8 mouse cellular contexts compared by ENCODE assay signal in genomic region chr5:138755121-138755452, GRCm38 (mm10). TPM values are rescaled to one million over a fixed set of nuclear protein-coding genes. Genes with fewer than 3 reads are reported as not detected.
DNase-seq lines count a peak whose midpoint lies in the region; ATAC-seq lines count a peak whose summit lies in the region.

No protein-coding gene starts in this region.

- no peaks in the 10 kb centered on the region for H3K36me3 ChIP-seq in lung, embryonic 16.5 days (ENCODE audit: control insufficient read depth, insufficient read depth, low read length)
- 0 out of 2 replicates have a peak, but pooled peaks cover 8% of the 10 kb centered on the region for H3K36me3 ChIP-seq in forebrain, embryonic 12.5 days (replicated peaks)
- H3K36me3 ChIP-seq in limb, embryonic 10.5 days: no peaks in the 10 kb centered on the region
- peaks cover 10% of the 10 kb centered on the region; the same call in 1 of the 2 replicates for H3K36me3 ChIP-seq in neural tube, embryonic 14.5 days (ENCODE audit: control insufficient read depth, insufficient read depth, low read length)

- under 1% methylated on average over 31 of the region's 34 CpGs for WGBS in lung, embryonic 16.5 days
- 0% methylated on average over 34 of the region's 34 CpGs for WGBS in forebrain, embryonic 12.5 days
- 1% methylated on average over 34 of the region's 34 CpGs for WGBS in limb, embryonic 10.5 days
- 1% methylated on average over 34 of the region's 34 CpGs for WGBS in neural tube, embryonic 14.5 days

- peak overlapping the region; percentile 88; the same call in 1 of the 2 replicates for H3K27ac ChIP-seq in lung, embryonic 16.5 days (ENCODE audit: low read length)
- H3K27ac ChIP-seq in forebrain, embryonic 12.5 days: peak overlapping the region; percentile 95
- H3K27ac ChIP-seq in limb, embryonic 10.5 days: peak overlapping the region; percentile 79; the same call in 1 of the 2 replicates
- peak overlapping the region; percentile 98 for H3K27ac ChIP-seq in neural tube, embryonic 14.5 days (ENCODE audit: low read depth, low read length)

- DNase-seq in lung, postnatal 10 days: no peak
- DNase-seq in limb, embryonic 10.5 days (ENCODE audit: low spot score): no peak
- no peak for DNase-seq in urinary bladder, postnatal 36 days (ENCODE audit: low spot score in 2 of 2)
- no peak for DNase-seq in kidney, adult 18-20 months
- DNase-seq in adipocyte (ENCODE audit: low spot score): no peak

- H3K9ac ChIP-seq in lung, embryonic 16.5 days (ENCODE audit: low read length): peak overlapping the region; percentile 81
- H3K9ac ChIP-seq in forebrain, embryonic 12.5 days: peak overlapping the region; percentile 80
- H3K9ac ChIP-seq in neural tube, embryonic 14.5 days (replicated peaks; ENCODE audit: low read depth, low read length): peak overlapping the region; percentile 93

- H3K9me3 ChIP-seq in lung, embryonic 16.5 days (ENCODE audit: control insufficient read depth, low read length): no peaks in the 10 kb centered on the region
- no peaks in the 10 kb centered on the region for H3K9me3 ChIP-seq in forebrain, embryonic 12.5 days
- H3K9me3 ChIP-seq in limb, embryonic 10.5 days (replicated peaks): no peaks in the 10 kb centered on the region
- no peaks in the 10 kb centered on the region for H3K9me3 ChIP-seq in neural tube, embryonic 14.5 days (ENCODE audit: control insufficient read depth, low read length)

- H3K4me3 ChIP-seq in lung, embryonic 16.5 days (ENCODE audit: low read length): peak overlapping the region; percentile 72
- H3K4me3 ChIP-seq in forebrain, embryonic 12.5 days (replicated peaks): peak overlapping the region; percentile 67
- peak overlapping the region; percentile 73 for H3K4me3 ChIP-seq in limb, embryonic 10.5 days
- H3K4me3 ChIP-seq in neural tube, embryonic 14.5 days (ENCODE audit: low read depth, low read length): peak overlapping the region; percentile 60

- H3K4me2 ChIP-seq in lung, embryonic 16.5 days (ENCODE audit: low read depth, low read length): peak overlapping the region; percentile 92
- peak overlapping the region; percentile 95 for H3K4me2 ChIP-seq in forebrain, embryonic 12.5 days
- H3K4me2 ChIP-seq in neural tube, embryonic 14.5 days (ENCODE audit: low read depth, low read length): peak overlapping the region; percentile 94

- H3K27me3 ChIP-seq in lung, embryonic 16.5 days (ENCODE audit: control insufficient read depth, insufficient read depth, low read depth, low read length): peaks cover 31% of the 10 kb centered on the region
- peaks cover 46% of the 10 kb centered on the region for H3K27me3 ChIP-seq in forebrain, embryonic 12.5 days
- peaks cover 96% of the 10 kb centered on the region for H3K27me3 ChIP-seq in limb, embryonic 10.5 days (ENCODE audit: low read depth, poor library complexity, severe bottlenecking)
- H3K27me3 ChIP-seq in neural tube, embryonic 14.5 days (ENCODE audit: control insufficient read depth, insufficient read depth, low read length): no peaks in the 10 kb centered on the region

- peaks cover 33% of the 10 kb centered on the region for H3K4me1 ChIP-seq in lung, embryonic 16.5 days (replicated peaks; ENCODE audit: control insufficient read depth, insufficient read depth, low read length)
- H3K4me1 ChIP-seq in forebrain, embryonic 12.5 days: peaks cover 43% of the 10 kb centered on the region
- H3K4me1 ChIP-seq in limb, embryonic 10.5 days: peaks cover 38% of the 10 kb centered on the region
- peaks cover 45% of the 10 kb centered on the region for H3K4me1 ChIP-seq in neural tube, embryonic 14.5 days (ENCODE audit: control insufficient read depth, insufficient read depth, low read length)

- ATAC-seq in lung, embryonic 16.5 days (ENCODE audit: low read depth): no peak
- no peak; the same call in 1 of the 2 replicates for ATAC-seq in forebrain, embryonic 12.5 days (ENCODE audit: low FRiP score)
- ATAC-seq in neural tube, embryonic 14.5 days (ENCODE audit: low read depth): no peak

RNA-seq across cellular contexts. Expression of gene Fam20c, which starts 0.8 kb away (rescaled TPM):
- polyA plus RNA-seq in lung, embryonic 16.5 days (2015; fragmentation: Nextera tagmentation; extraction: Ambion mirVana): 4.0 and 5.6 TPM in 2 replicates
- polyA plus RNA-seq in forebrain, embryonic 12.5 days (2016; fragmentation: Nextera tagmentation; extraction: Ambion mirVana): 21.6 and 23.3 TPM in 2 replicates
- 1.1 and 1.3 TPM in 2 replicates for polyA plus RNA-seq in limb, embryonic 10.5 days (2016; fragmentation: Nextera tagmentation; extraction: Ambion mirVana)
- 56.8 and 64.6 TPM in 2 replicates for polyA plus RNA-seq in neural tube, embryonic 14.5 days (2014; fragmentation: Nextera tagmentation; extraction: Ambion mirVana)
